Comparison of ENCODE assay signal across 8 mouse cellular contexts in the genomic region with DNA sequence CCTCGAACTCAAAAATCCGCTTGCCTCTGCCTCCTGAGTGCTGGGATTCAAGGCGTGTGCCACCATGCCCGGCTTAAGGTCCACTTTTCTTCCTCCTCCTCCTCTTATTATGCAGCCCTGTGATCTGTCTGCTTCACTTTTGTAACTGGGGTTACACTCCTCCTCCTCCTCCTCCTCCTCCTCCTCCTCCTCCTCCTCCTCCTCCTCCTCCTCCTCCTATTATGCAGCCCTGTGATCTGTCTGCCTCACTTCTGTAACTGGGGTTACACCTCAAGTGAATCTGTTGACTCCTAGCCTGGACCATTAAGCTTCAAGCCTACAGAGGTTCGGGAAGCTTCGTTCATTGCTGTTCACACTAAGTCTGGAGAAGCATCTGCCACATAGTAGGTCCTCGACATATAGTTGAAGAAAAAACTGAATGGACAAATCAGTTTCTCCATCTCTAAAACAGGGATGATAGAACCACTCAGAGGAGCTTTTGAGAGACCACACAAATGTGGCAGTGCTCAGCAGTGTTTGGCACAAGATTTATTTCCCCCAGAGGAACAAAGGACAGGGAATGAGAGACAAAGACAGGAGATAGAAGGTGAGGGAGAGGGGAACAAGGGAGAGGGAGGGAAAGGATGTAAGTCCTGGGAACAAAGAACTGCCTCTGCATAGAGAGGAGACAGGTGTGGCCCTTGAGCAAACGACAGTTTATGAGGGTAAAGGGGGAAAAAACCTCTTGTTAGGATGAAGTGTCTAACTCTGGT. TPM values are rescaled to one million over a fixed set of nuclear protein-coding genes. Genes with fewer than 3 reads are reported as not detected.
DNase-seq lines count a peak whose midpoint lies in the region; ATAC-seq lines count a peak whose summit lies in the region.

No protein-coding gene starts in this region.

- intact Hi-C loops in heart, postnatal 25 days (cut with DNase I), result loop anchor here (1.0 kb wide), 1 partner anchor 12 kb away; the partner anchor contains the start of gene Arl6ip1

- H3K9me3 ChIP-seq in heart, embryonic 10.5 days, result no peaks in the 10 kb centered on the region
- H3K9me3 ChIP-seq in hindbrain, embryonic 11.5 days (ENCODE audit: control insufficient read depth, low read length), result no peaks in the 10 kb centered on the region
- no peaks in the 10 kb centered on the region for H3K9me3 ChIP-seq in midbrain, embryonic 10.5 days (replicated peaks)

- peak; percentile 55 for DNase-seq in heart, embryonic 10.5 days (ENCODE audit: low spot score)
- DNase-seq in heart, postnatal 25 days (ENCODE audit: low spot score), result no peak
- peak; percentile 89 for DNase-seq in ES-CJ7 (ENCODE audit: low read depth, low spot score)
- DNase-seq in hindbrain, embryonic 11.5 days (ENCODE audit: low spot score), result peak; percentile 22
- DNase-seq in midbrain, embryonic 10.5 days (ENCODE audit: low spot score), result no peak
- DNase-seq in frontal cortex, postnatal 36 days (ENCODE audit: low spot score in 2 of 2), result no peak
- DNase-seq in thymus, adult 18-20 months, result no peak

- peak overlapping the region; percentile 99 for H3K4me3 ChIP-seq in heart, embryonic 10.5 days
- peak overlapping the region; percentile 98 for H3K4me3 ChIP-seq in hindbrain, embryonic 11.5 days (ENCODE audit: low read depth, low read length)
- peak overlapping the region; percentile 95 for H3K4me3 ChIP-seq in midbrain, embryonic 10.5 days

- no peaks in the 10 kb centered on the region for H3K27me3 ChIP-seq in heart, embryonic 10.5 days (ENCODE audit: insufficient read depth, poor library complexity, severe bottlenecking)
- H3K27me3 ChIP-seq in hindbrain, embryonic 11.5 days (ENCODE audit: control insufficient read depth, insufficient read depth, low read length), result no peaks in the 10 kb centered on the region
- no peaks in the 10 kb centered on the region for H3K27me3 ChIP-seq in midbrain, embryonic 10.5 days (ENCODE audit: low read depth, poor library complexity, severe bottlenecking)

- 12% methylated on average over 8 of the region's 8 CpGs for WGBS in heart, embryonic 10.5 days
- 17% methylated on average over 8 of the region's 8 CpGs for WGBS in hindbrain, embryonic 11.5 days
- WGBS in midbrain, embryonic 10.5 days, result 23% methylated on average over 8 of the region's 8 CpGs

- H3K4me2 ChIP-seq in hindbrain, embryonic 11.5 days (replicated peaks; ENCODE audit: low read depth, low read length), result peak overlapping the region; percentile 77

- H3K27ac ChIP-seq in heart, embryonic 10.5 days, result no peak overlapping the region; the same call in 1 of the 2 replicates
- no peak overlapping the region; the same call in none of the 2 replicates for H3K27ac ChIP-seq in hindbrain, embryonic 11.5 days (ENCODE audit: low read depth, low read length)
- peak overlapping the region; percentile 99 for H3K27ac ChIP-seq in midbrain, embryonic 10.5 days (replicated peaks)

- no peak overlapping the region for H3K9ac ChIP-seq in hindbrain, embryonic 11.5 days (ENCODE audit: low read depth, low read length)

- H3K4me1 ChIP-seq in heart, embryonic 10.5 days, result peaks cover 25% of the 10 kb centered on the region
- 0 out of 2 replicates have a peak, but pooled peaks cover 2% of the 10 kb centered on the region for H3K4me1 ChIP-seq in hindbrain, embryonic 11.5 days (replicated peaks; ENCODE audit: control insufficient read depth, insufficient read depth, low read length)
- H3K4me1 ChIP-seq in midbrain, embryonic 10.5 days, result peaks cover 43% of the 10 kb centered on the region

- H3K36me3 ChIP-seq in heart, embryonic 10.5 days, result peaks cover 68% of the 10 kb centered on the region
- H3K36me3 ChIP-seq in hindbrain, embryonic 11.5 days (ENCODE audit: control insufficient read depth, insufficient read depth, low read length), result 0 out of 2 replicates have a peak, but pooled peaks cover 10% of the 10 kb centered on the region
- peaks cover 75% of the 10 kb centered on the region for H3K36me3 ChIP-seq in midbrain, embryonic 10.5 days

- ATAC-seq in hindbrain, embryonic 11.5 days (ENCODE audit: low FRiP score), result peak; percentile 13; the same call in 1 of the 2 replicates
- ATAC-seq in frontal cortex, adult (ENCODE audit: low TSS enrichment), result no peak

RNA-seq across cellular contexts. Expression of gene Rps15a, which starts 1.0 kb away (rescaled TPM):
- polyA plus RNA-seq in heart, embryonic 10.5 days (2016; fragmentation: Nextera tagmentation; extraction: Ambion mirVana), result 459 and 526 TPM in 2 replicates
- total RNA-seq in heart, postnatal 25 days (2021), result 100 to 1,000 TPM; 523 to 525 TPM
- 611 and 623 TPM in 2 replicates for polyA plus RNA-seq in hindbrain, embryonic 11.5 days (2014; fragmentation: Nextera tagmentation; extraction: Ambion mirVana)
- polyA plus RNA-seq in midbrain, embryonic 10.5 days (2016; fragmentation: Nextera tagmentation; extraction: Ambion mirVana), result 564 and 647 TPM in 2 replicates

RNA-seq across cellular contexts. Expression of gene Arl6ip1, which starts 12.5 kb away (rescaled TPM):
- 311 and 353 TPM in 2 replicates for polyA plus RNA-seq in heart, embryonic 10.5 days (2016; fragmentation: Nextera tagmentation; extraction: Ambion mirVana)
- total RNA-seq in heart, postnatal 25 days (2021), result 10 to 100 TPM; 28.8 to 29.1 TPM
- 435 and 453 TPM in 2 replicates for polyA plus RNA-seq in hindbrain, embryonic 11.5 days (2014; fragmentation: Nextera tagmentation; extraction: Ambion mirVana)
- polyA plus RNA-seq in midbrain, embryonic 10.5 days (2016; fragmentation: Nextera tagmentation; extraction: Ambion mirVana), result 503 and 508 TPM in 2 replicates

Comparison
In these comparisons a context has a peak if more than half of its experiments do, and no peak if none do; other contexts are left out.
1. DNase-seq: peak in heart, embryonic 10.5 days (single experiment), ES-CJ7 (single experiment) and hindbrain, embryonic 11.5 days (single experiment); none in heart, postnatal 25 days (single experiment), midbrain, embryonic 10.5 days (single experiment), frontal cortex, postnatal 36 days (0 of 2) and thymus, adult 18-20 months (0 of 2).
2. Peak in every context shown above with its lines, with median percentiles within 50 percentile points of each other: H3K4me3 ChIP-seq.